Mouse (Mus musculus) ES-Bruce4 (cell line): ENCODE measurements around the gene Plcd1.

Experiments used
- CTCF ChIP-seq: IDR thresholded peaks from one replicate; pipeline ENCODE4 v1.8.1; 2011; ENCODE audit warnings: low read depth, low read length
- POLR2A ChIP-seq: IDR thresholded peaks from one replicate; pipeline ENCODE4 v1.8.1; 2011; ENCODE audit warnings: low read length; ENCODE audit not compliant: insufficient read depth

GRCm38 (mm10) chr9:119088148-119088801 lies 5.0 kb downstream of the Plcd1 start:
- TF ChIP-seq POLR2A (peak; percentile 31), CTCF (no peak)
